Mouse (Mus musculus): ENCODE data around the gene Rad51c. TPM values are rescaled to one million over a fixed set of nuclear protein-coding genes. Genes with fewer than 3 reads are reported as not detected.
"Not testable (repeated sequence)": the region's sequence is repeated elsewhere in the genome, so short reads cannot be mapped to it uniquely, and the experiment has no call there.

The Rad51c gene
- 0.56 and 0.67 TPM in 2 replicates for polyA plus RNA-seq (2012; rRNA removed)

GRCm38 (mm10) chr11:87404876-87405275 is at the start of gene Rad51c, which contains the start of gene Tex14:
Gene Rad51c (minus strand): TSS chr11:87404954.
Gene Tex14 (plus strand): TSS chr11:87405065.
- WGBS: 86% methylated on average over 27 of the region's 27 CpGs
- H3K27me3 ChIP-seq (ENCODE audit: control insufficient read depth, insufficient read depth, low read length): no peaks in the 10 kb centered on the region
- H3K4me1 ChIP-seq (ENCODE audit: control insufficient read depth, insufficient read depth, insufficient read length): no peaks in the 10 kb centered on the region
- no peaks in the 10 kb centered on the region for H3K36me3 ChIP-seq (ENCODE audit: control insufficient read depth, insufficient read depth, low read length)
- peak within 1 kb of the TSS; percentile 67 for H3K4me3 ChIP-seq (ENCODE audit: extremely low read depth, insufficient read depth, insufficient read length)
- H3K27ac ChIP-seq (ENCODE audit: insufficient read depth, low read length): peak within 1 kb of the TSS; percentile 80
- TF ChIP-seq POLR2A (IDR thresholded peaks at IDR 0.05; ENCODE audit: low read depth, low read length) (no peak), CTCF (IDR thresholded peaks at IDR 0.05; ENCODE audit: extremely low read depth, insufficient read depth, insufficient read length, insufficient replicate concordance) (no peak)
- peak in 1 of 2 experiments; percentile 26 for DNase-seq (ENCODE audit: low read depth in 1 of 2, low spot score in 2 of 2)

GRCm38 (mm10) chr11:87454035-87454690 is 49.4 kb upstream of the Rad51c start:
- no peaks in the 10 kb centered on the region for H3K36me3 ChIP-seq (ENCODE audit: control insufficient read depth, insufficient read depth, low read length)
- H3K4me3 ChIP-seq (ENCODE audit: extremely low read depth, insufficient read depth, insufficient read length): no peak overlapping the region
- WGBS: 85% methylated on average over 2 of the region's 2 CpGs
- no peaks in the 10 kb centered on the region; the same call in 1 of the 2 replicates for H3K4me1 ChIP-seq (ENCODE audit: control insufficient read depth, insufficient read depth, insufficient read length)
- no peak for TF ChIP-seq CTCF (IDR thresholded peaks at IDR 0.05; ENCODE audit: extremely low read depth, insufficient read depth, insufficient read length, insufficient replicate concordance)
- no peak for TF ChIP-seq POLR2A (IDR thresholded peaks at IDR 0.05; ENCODE audit: low read depth, low read length)
- H3K27me3 ChIP-seq (ENCODE audit: control insufficient read depth, insufficient read depth, low read length): no peaks in the 10 kb centered on the region
- DNase-seq (ENCODE audit: low read depth in 1 of 2, low spot score in 2 of 2): no peak
- H3K27ac ChIP-seq (ENCODE audit: insufficient read depth, low read length): no peak overlapping the region

- no peak for DNase-seq (ENCODE audit: low read depth in 1 of 2, low spot score in 2 of 2)
- H3K36me3 ChIP-seq (ENCODE audit: control insufficient read depth, insufficient read depth, low read length): no peaks in the 10 kb centered on the region
- 15% methylated on average over 13 of the region's 13 CpGs for WGBS
- no peaks in the 10 kb centered on the region for H3K27me3 ChIP-seq (ENCODE audit: control insufficient read depth, insufficient read depth, low read length)
- H3K4me1 ChIP-seq (ENCODE audit: control insufficient read depth, insufficient read depth, insufficient read length): no peaks in the 10 kb centered on the region; the same call in 1 of the 2 replicates
- no peak overlapping the region for H3K27ac ChIP-seq (ENCODE audit: insufficient read depth, low read length)
- no peak overlapping the region for H3K4me3 ChIP-seq (ENCODE audit: extremely low read depth, insufficient read depth, insufficient read length)
- TF ChIP-seq CTCF (IDR thresholded peaks at IDR 0.05; ENCODE audit: extremely low read depth, insufficient read depth, insufficient read length, insufficient replicate concordance) (no peak), POLR2A (IDR thresholded peaks at IDR 0.05; ENCODE audit: low read depth, low read length) (no peak)
Measured at GRCm38 (mm10) chr11:87453216-87454034, 48.7 kb upstream of the Rad51c start.

GRCm38 (mm10) chr11:87452779-87453178 is 48.0 kb upstream of the Rad51c start:
- not testable (repeated sequence) for H3K4me3 ChIP-seq (ENCODE audit: extremely low read depth, insufficient read depth, insufficient read length); DNase-seq (ENCODE audit: low read depth in 1 of 2, low spot score in 2 of 2); H3K4me1 ChIP-seq (ENCODE audit: control insufficient read depth, insufficient read depth, insufficient read length); H3K27ac ChIP-seq (ENCODE audit: insufficient read depth, low read length); H3K27me3 ChIP-seq (ENCODE audit: control insufficient read depth, insufficient read depth, low read length); H3K36me3 ChIP-seq (ENCODE audit: control insufficient read depth, insufficient read depth, low read length)
- 77% methylated on average over 8 of the region's 8 CpGs for WGBS

GRCm38 (mm10) chr11:87449847-87450246 is 45.1 kb upstream of the Rad51c start:
- H3K4me1 ChIP-seq (ENCODE audit: control insufficient read depth, insufficient read depth, insufficient read length); DNase-seq (ENCODE audit: low read depth in 1 of 2, low spot score in 2 of 2); H3K36me3 ChIP-seq (ENCODE audit: control insufficient read depth, insufficient read depth, low read length); H3K27ac ChIP-seq (ENCODE audit: insufficient read depth, low read length); H3K4me3 ChIP-seq (ENCODE audit: extremely low read depth, insufficient read depth, insufficient read length); H3K27me3 ChIP-seq (ENCODE audit: control insufficient read depth, insufficient read depth, low read length): not testable (repeated sequence)
- WGBS: 32% methylated on average over 5 of the region's 5 CpGs

- DNase-seq (ENCODE audit: low read depth in 1 of 2, low spot score in 2 of 2): no peak
- TF ChIP-seq CTCF (IDR thresholded peaks at IDR 0.05; ENCODE audit: extremely low read depth, insufficient read depth, insufficient read length, insufficient replicate concordance) (no peak), POLR2A (IDR thresholded peaks at IDR 0.05; ENCODE audit: low read depth, low read length) (no peak)
- Histone ChIP-seq H3K4me3 (ENCODE audit: extremely low read depth, insufficient read depth, insufficient read length) (no peak overlapping the region), H3K36me3 (ENCODE audit: control insufficient read depth, insufficient read depth, low read length) (no peaks in the 10 kb centered on the region), H3K27ac (ENCODE audit: insufficient read depth, low read length) (peak overlapping the region; percentile 18; the same call in 1 of the 2 replicates), H3K27me3 (ENCODE audit: control insufficient read depth, insufficient read depth, low read length) (no peaks in the 10 kb centered on the region), H3K4me1 (ENCODE audit: control insufficient read depth, insufficient read depth, insufficient read length) (no peaks in the 10 kb centered on the region; the same call in 1 of the 2 replicates)
- 8% methylated on average over 3 of the region's 3 CpGs for WGBS
Measured at GRCm38 (mm10) chr11:87449200-87449547, 44.4 kb upstream of the Rad51c start.

GRCm38 (mm10) chr11:87448476-87449199 is 43.9 kb upstream of the Rad51c start:
- not testable (repeated sequence) for H3K27me3 ChIP-seq (ENCODE audit: control insufficient read depth, insufficient read depth, low read length); H3K4me1 ChIP-seq (ENCODE audit: control insufficient read depth, insufficient read depth, insufficient read length); H3K36me3 ChIP-seq (ENCODE audit: control insufficient read depth, insufficient read depth, low read length); H3K4me3 ChIP-seq (ENCODE audit: extremely low read depth, insufficient read depth, insufficient read length)
- WGBS: 0% methylated on average over 6 of the region's 32 CpGs
- DNase-seq (ENCODE audit: low read depth in 1 of 2, low spot score in 2 of 2): peak in 1 of 2 experiments; percentile 63
- peak overlapping the region; percentile 71; the same call in 1 of the 2 replicates for H3K27ac ChIP-seq (ENCODE audit: insufficient read depth, low read length)

GRCm38 (mm10) chr11:87448081-87448475 is 43.3 kb upstream of the Rad51c start:
- not testable (repeated sequence) for H3K36me3 ChIP-seq (ENCODE audit: control insufficient read depth, insufficient read depth, low read length); H3K4me1 ChIP-seq (ENCODE audit: control insufficient read depth, insufficient read depth, insufficient read length); H3K27me3 ChIP-seq (ENCODE audit: control insufficient read depth, insufficient read depth, low read length)
- peak overlapping the region; percentile 46; the same call in 1 of the 2 replicates for H3K4me3 ChIP-seq (ENCODE audit: extremely low read depth, insufficient read depth, insufficient read length)
- H3K27ac ChIP-seq (ENCODE audit: insufficient read depth, low read length): peak overlapping the region; percentile 71
- WGBS: under 1% methylated on average over 32 of the region's 34 CpGs
- DNase-seq (ENCODE audit: low read depth in 1 of 2, low spot score in 2 of 2): peak; percentile 55 to 93
